ENCODE assay signal across 9 mouse cellular contexts in the genomic region with DNA sequence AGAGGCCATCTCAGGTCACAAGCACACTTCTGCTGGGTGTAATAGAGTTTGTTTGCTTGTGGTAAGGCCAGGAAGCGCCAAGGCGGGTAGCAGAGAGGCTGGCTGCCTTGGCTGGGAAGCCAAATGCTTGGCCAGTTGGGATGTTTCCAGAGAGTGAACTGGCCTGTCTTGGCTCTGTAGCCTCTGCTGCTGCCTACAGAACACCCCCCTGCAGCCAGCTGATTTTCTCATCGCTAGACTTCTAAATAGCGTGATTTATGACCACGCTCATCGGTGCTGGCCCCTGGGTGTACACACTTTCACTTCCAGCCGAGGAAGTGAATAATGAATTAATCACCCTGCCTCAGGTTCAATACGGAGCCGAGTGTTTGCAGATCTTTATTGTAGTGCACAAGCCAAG.
DNase-seq lines count a peak whose midpoint lies in the region; ATAC-seq and TF ChIP-seq lines count a peak whose summit lies in the region.
"Had no signal": no experiment of that assay in that cellular context is flagged by ENCODE, and none has a peak within 500 bp of the region (broad histone marks: within the 10 kb centered on the region; RNA-seq: fewer than 3 reads in every experiment).

No protein-coding gene starts in this region.

- no peaks in the 10 kb centered on the region for H3K27me3 ChIP-seq in forebrain, postnatal 0 days (ENCODE audit: insufficient read depth, low read length)
- no peaks in the 10 kb centered on the region for H3K27me3 ChIP-seq in forebrain, embryonic 12.5 days
- no peaks in the 10 kb centered on the region for H3K27me3 ChIP-seq in lung, embryonic 16.5 days (ENCODE audit: control insufficient read depth, insufficient read depth, low read depth, low read length)
- H3K27me3 ChIP-seq in forebrain, embryonic 16.5 days (replicated peaks; ENCODE audit: control insufficient read depth, insufficient read depth, low read length), result no peaks in the 10 kb centered on the region

- no peaks in the 10 kb centered on the region for H3K9me3 ChIP-seq in forebrain, postnatal 0 days (ENCODE audit: low read length)
- no peaks in the 10 kb centered on the region for H3K9me3 ChIP-seq in forebrain, embryonic 12.5 days
- no peaks in the 10 kb centered on the region for H3K9me3 ChIP-seq in lung, embryonic 16.5 days (ENCODE audit: control insufficient read depth, low read length)
- H3K9me3 ChIP-seq in forebrain, embryonic 16.5 days (ENCODE audit: control insufficient read depth, low read length), result no peaks in the 10 kb centered on the region
- H3K9me3 ChIP-seq: embryonic facial prominence, embryonic 13.5 days had no signal

- H3K4me2 ChIP-seq in forebrain, postnatal 0 days (ENCODE audit: low read depth), result no peak overlapping the region
- H3K4me2 ChIP-seq in forebrain, embryonic 12.5 days, result no peak overlapping the region
- H3K4me2 ChIP-seq in lung, embryonic 16.5 days (ENCODE audit: low read depth, low read length), result peak overlapping the region; percentile 16; the same call in 1 of the 2 replicates
- no peak overlapping the region for H3K4me2 ChIP-seq in forebrain, embryonic 16.5 days (ENCODE audit: low read length)
- H3K4me2 ChIP-seq: embryonic facial prominence, embryonic 13.5 days had no signal

- WGBS in forebrain, postnatal 0 days, result 42% methylated on average over 9 of the region's 9 CpGs
- WGBS in forebrain, embryonic 12.5 days, result 80% methylated on average over 9 of the region's 9 CpGs
- 25% methylated on average over 9 of the region's 9 CpGs for WGBS in lung, embryonic 16.5 days
- 57% methylated on average over 9 of the region's 9 CpGs for WGBS in forebrain, embryonic 16.5 days

- peak; percentile 46 for DNase-seq in forebrain, postnatal 0 days
- DNase-seq in adrenal gland, postnatal 25 days, result peak; percentile 43
- DNase-seq in gastrocnemius, postnatal 14 days, result peak; percentile 83
- DNase-seq in kidney, adult 18-20 months, result peak; percentile 7
- no peak for DNase-seq in spleen, adult 12 weeks (ENCODE audit: low spot score)

- no peak overlapping the region for H3K4me3 ChIP-seq in forebrain, postnatal 0 days (ENCODE audit: low read depth, low read length)
- H3K4me3 ChIP-seq in forebrain, embryonic 12.5 days (replicated peaks), result no peak overlapping the region
- H3K4me3 ChIP-seq in lung, embryonic 16.5 days (ENCODE audit: low read length), result no peak overlapping the region
- no peak overlapping the region for H3K4me3 ChIP-seq in forebrain, embryonic 16.5 days (replicated peaks; ENCODE audit: low read length)
- H3K4me3 ChIP-seq: embryonic facial prominence, embryonic 13.5 days had no signal

- intact Hi-C loops in gastrocnemius, postnatal 14 days (cut with DNase I; ENCODE audit: low total_unique reads), result no loop called here

- H3K36me3 ChIP-seq in forebrain, postnatal 0 days (ENCODE audit: insufficient read depth), result no peaks in the 10 kb centered on the region
- no peaks in the 10 kb centered on the region for H3K36me3 ChIP-seq in forebrain, embryonic 12.5 days (replicated peaks)
- no peaks in the 10 kb centered on the region for H3K36me3 ChIP-seq in lung, embryonic 16.5 days (ENCODE audit: control insufficient read depth, insufficient read depth, low read length)
- no peaks in the 10 kb centered on the region for H3K36me3 ChIP-seq in forebrain, embryonic 16.5 days (ENCODE audit: control insufficient read depth, insufficient read depth)
- H3K36me3 ChIP-seq: embryonic facial prominence, embryonic 13.5 days had no signal

- H3K27ac ChIP-seq in forebrain, postnatal 0 days (ENCODE audit: low read depth, low read length), result no peak overlapping the region
- no peak overlapping the region for H3K27ac ChIP-seq in forebrain, embryonic 12.5 days
- no peak overlapping the region for H3K27ac ChIP-seq in lung, embryonic 16.5 days (ENCODE audit: low read length)
- no peak overlapping the region for H3K27ac ChIP-seq in forebrain, embryonic 16.5 days (ENCODE audit: low read length)
- H3K27ac ChIP-seq: embryonic facial prominence, embryonic 13.5 days had no signal

- no peaks in the 10 kb centered on the region for H3K4me1 ChIP-seq in forebrain, postnatal 0 days (ENCODE audit: insufficient read depth)
- H3K4me1 ChIP-seq in forebrain, embryonic 12.5 days, result no peaks in the 10 kb centered on the region
- H3K4me1 ChIP-seq in lung, embryonic 16.5 days (replicated peaks; ENCODE audit: control insufficient read depth, insufficient read depth, low read length), result peaks cover 9% of the 10 kb centered on the region; the same call in 1 of the 2 replicates
- H3K4me1 ChIP-seq in forebrain, embryonic 16.5 days (replicated peaks; ENCODE audit: control insufficient read depth, insufficient read depth, low read length), result peaks cover 6% of the 10 kb centered on the region; the same call in 1 of the 2 replicates

- peak; percentile 20; the same call in 1 of the 2 replicates for ATAC-seq in forebrain, postnatal 0 days
- no peak for ATAC-seq in forebrain, embryonic 12.5 days (ENCODE audit: low FRiP score)
- ATAC-seq in lung, embryonic 16.5 days (ENCODE audit: low read depth), result peak; percentile 57
- ATAC-seq in forebrain, embryonic 16.5 days, result no peak

- H3K9ac ChIP-seq in forebrain, postnatal 0 days, result no peak overlapping the region
- no peak overlapping the region for H3K9ac ChIP-seq in forebrain, embryonic 12.5 days
- no peak overlapping the region for H3K9ac ChIP-seq in lung, embryonic 16.5 days (ENCODE audit: low read length)
- H3K9ac ChIP-seq in forebrain, embryonic 16.5 days (replicated peaks; ENCODE audit: low read depth, low read length), result no peak overlapping the region
- H3K9ac ChIP-seq: embryonic facial prominence, embryonic 13.5 days had no signal

- TF ChIP-seq CTCF in forebrain, postnatal 0 days (IDR thresholded peaks at IDR 0.05; ENCODE audit: low read depth), result no peak

Comparison
In these comparisons a context has a peak if more than half of its experiments do, and no peak if none do; other contexts are left out.
1. ATAC-seq: peak in forebrain, postnatal 0 days (single experiment) and lung, embryonic 16.5 days (single experiment); none in forebrain, embryonic 12.5 days (single experiment) and forebrain, embryonic 16.5 days (single experiment).